Mouse (Mus musculus): ENCODE results near the gene Sumo1.

DNA sequence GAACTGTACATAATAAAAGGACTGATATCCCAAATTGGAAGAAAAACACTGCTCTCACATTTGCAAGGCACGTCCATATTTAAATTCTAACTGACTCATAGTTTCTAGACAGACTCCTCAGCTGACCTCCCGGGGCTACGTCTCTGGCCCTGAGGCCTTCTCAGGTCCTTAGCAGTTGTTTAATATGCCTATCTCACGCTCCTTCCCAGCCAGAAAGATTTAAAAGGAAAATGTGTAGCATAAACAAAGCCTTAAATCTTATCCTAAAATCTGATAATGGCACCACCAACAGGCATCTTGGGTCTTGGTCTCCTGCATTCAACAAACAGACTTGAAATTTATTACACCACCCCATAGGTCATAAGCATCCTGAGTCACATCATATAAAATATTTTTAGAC is 91.9 kb downstream of the Sumo1 start:
- TF ChIP-seq MAX (IDR thresholded peaks at IDR 0.05; ENCODE audit: low read length), result no peak
- TF ChIP-seq CTCF (conservative IDR thresholded peaks at IDR 0.05 in 1 of 2, IDR thresholded peaks at IDR 0.05 in 1 of 2; ENCODE audit: low read depth in 2 of 2, low read length in 2 of 2), result no peak
- TF ChIP-seq CHD1 (IDR thresholded peaks at IDR 0.05; ENCODE audit: low read depth, low read length), result no peak
- no peak for TF ChIP-seq POLR2A (IDR thresholded peaks at IDR 0.05; ENCODE audit: low read depth, low read length)
- no peak for TF ChIP-seq EP300 (IDR thresholded peaks at IDR 0.05; ENCODE audit: low read length)
- no peak for TF ChIP-seq TCF12 (IDR thresholded peaks at IDR 0.05; ENCODE audit: low read depth, low read length)
- TF ChIP-seq MAZ (IDR thresholded peaks at IDR 0.05; ENCODE audit: low read depth, low read length), result no peak
- no peak for TF ChIP-seq USF2 (conservative IDR thresholded peaks at IDR 0.05; ENCODE audit: low read depth, low read length)
